Mouse (Mus musculus) CD4-positive, CD25-positive, alpha-beta regulatory T cell, adult 4 months (primary cell): ENCODE data around the gene Tmem253. TPM values are rescaled to one million over a fixed set of nuclear protein-coding genes. Genes with fewer than 3 reads are reported as not detected.
A peak's percentile ranks its signal among the peaks of the same experiment; 100 is the strongest.
"Not testable (repeated sequence)": the region's sequence is repeated elsewhere in the genome, so short reads cannot be mapped to it uniquely, and the experiment has no call there.

Source experiments
- ATAC-seq: one replicate; pipeline ENCODE4 v1.8.0; 2017
- polyA plus RNA-seq, 2 experiments: library from polyadenylated mRNA; unstranded; fragments of 100-300 nt; shearing (Covaris generic); gene quantifications; one replicate each; pipeline ENCODE4 v1.2.1; 2017

The Tmem253 gene
- polyA plus RNA-seq, 2 experiments from 2014 or later: 0.63 TPM; not detected in 1

- ATAC-seq: no peak
These were observed 6.8 kb downstream of the Tmem253 start for GRCm38 (mm10) chr14:52022244-52022708.

- ATAC-seq: peak; percentile 59
These were observed 7.4 kb downstream of the Tmem253 start for GRCm38 (mm10) chr14:52022709-52023459.

- ATAC-seq: no peak
These were observed 8.7 kb downstream of the Tmem253 start for GRCm38 (mm10) chr14:52024133-52024532.

- no peak for ATAC-seq
These were observed 10.9 kb downstream of the Tmem253 start for GRCm38 (mm10) chr14:52026342-52026741.

- ATAC-seq: no peak
These were observed 20.5 kb downstream of the Tmem253 start for GRCm38 (mm10) chr14:52035926-52036325.

GRCm38 (mm10) chr14:52039332-52039731 lies 23.9 kb downstream of the Tmem253 start:
- ATAC-seq: no peak

GRCm38 (mm10) chr14:52042359-52042758 lies 26.9 kb downstream of the Tmem253 start, which contains the start of gene Olfr221:
Gene Olfr221 (minus strand): TSS chr14:52042459.
- not testable (repeated sequence) for ATAC-seq

GRCm38 (mm10) chr14:52043446-52043845 lies 28.0 kb downstream of the Tmem253 start:
- no peak for ATAC-seq

- ATAC-seq: no peak
These were observed 29.6 kb downstream of the Tmem253 start for GRCm38 (mm10) chr14:52044901-52045678.

GRCm38 (mm10) chr14:52045966-52046565 lies 30.6 kb downstream of the Tmem253 start:
- ATAC-seq: no peak

GRCm38 (mm10) chr14:52052720-52053119 lies 37.3 kb downstream of the Tmem253 start:
- ATAC-seq: not testable (repeated sequence)

- no peak for ATAC-seq
These were observed 44.5 kb downstream of the Tmem253 start for GRCm38 (mm10) chr14:52059982-52060381.

GRCm38 (mm10) chr14:52060800-52061199 lies 45.3 kb downstream of the Tmem253 start:
- no peak for ATAC-seq

GRCm38 (mm10) chr14:52061798-52062197 lies 46.3 kb downstream of the Tmem253 start:
- no peak for ATAC-seq

GRCm38 (mm10) chr14:52066135-52066534 lies 50.7 kb downstream of the Tmem253 start:
- ATAC-seq: no peak

Other genes starting within 250 kb of the Tmem253 start
- gene Ang4, start 242.1 kb upstream of the Tmem253 start, polyA plus RNA-seq: not detected
- not detected for gene AY358078, start 215.6 kb upstream of the Tmem253 start, polyA plus RNA-seq
- not detected for gene Ear6, start 162.0 kb upstream of the Tmem253 start, polyA plus RNA-seq
- 10 to 100 TPM; 55.1 to 85.6 TPM for gene Mettl17, start 130.8 kb upstream of the Tmem253 start, polyA plus RNA-seq
- gene Slc39a2, start 122.8 kb upstream of the Tmem253 start, polyA plus RNA-seq: under 1 TPM; 0.39 to 0.71 TPM
- 10 to 100 TPM; 25.0 to 38.1 TPM for gene Ndrg2, start 101.5 kb upstream of the Tmem253 start, polyA plus RNA-seq
- not detected for gene Tppp2, start 97.2 kb upstream of the Tmem253 start, polyA plus RNA-seq
- gene Rnase13, start 92.9 kb upstream of the Tmem253 start, polyA plus RNA-seq: not detected
- under 1 TPM in 1 of 2 experiments, not detected in 1; 0.70 TPM for gene Arhgef40, start 30.9 kb upstream of the Tmem253 start, polyA plus RNA-seq
- 1 to 10 TPM; 1.6 to 2.3 TPM for gene Zfp219, start 5.1 kb downstream of the Tmem253 start, polyA plus RNA-seq
- not detected for gene Olfr221, start 26.8 kb downstream of the Tmem253 start, polyA plus RNA-seq
- 100 to 1,000 TPM; 463 to 514 TPM for gene Hnrnpc, start 88.4 kb downstream of the Tmem253 start, polyA plus RNA-seq
- gene Rpgrip1, start 95.0 kb downstream of the Tmem253 start, polyA plus RNA-seq: 10 to 100 TPM; 78.7 to 78.9 TPM
- 10 to 100 TPM; 37.9 to 39.5 TPM for gene Supt16, start 181.8 kb downstream of the Tmem253 start, polyA plus RNA-seq
- 10 to 100 TPM; 76.7 to 83.0 TPM for gene Chd8, start 242.1 kb downstream of the Tmem253 start, polyA plus RNA-seq